Mouse (Mus musculus) v-Abl transformed pro-B cells (cell line): ENCODE measurements around the gene Cdpf1.

Experiments
- in situ Hi-C, 2 experiments: fragments of 400-800 bp; cut with MboI; formaldehyde crosslinking; loops; one replicate each; pipeline ENCODE4 v1.15.1; 2025; ENCODE audit not compliant: unreplicated experiment in 2 of 2

Cdpf1 gene

DNA sequence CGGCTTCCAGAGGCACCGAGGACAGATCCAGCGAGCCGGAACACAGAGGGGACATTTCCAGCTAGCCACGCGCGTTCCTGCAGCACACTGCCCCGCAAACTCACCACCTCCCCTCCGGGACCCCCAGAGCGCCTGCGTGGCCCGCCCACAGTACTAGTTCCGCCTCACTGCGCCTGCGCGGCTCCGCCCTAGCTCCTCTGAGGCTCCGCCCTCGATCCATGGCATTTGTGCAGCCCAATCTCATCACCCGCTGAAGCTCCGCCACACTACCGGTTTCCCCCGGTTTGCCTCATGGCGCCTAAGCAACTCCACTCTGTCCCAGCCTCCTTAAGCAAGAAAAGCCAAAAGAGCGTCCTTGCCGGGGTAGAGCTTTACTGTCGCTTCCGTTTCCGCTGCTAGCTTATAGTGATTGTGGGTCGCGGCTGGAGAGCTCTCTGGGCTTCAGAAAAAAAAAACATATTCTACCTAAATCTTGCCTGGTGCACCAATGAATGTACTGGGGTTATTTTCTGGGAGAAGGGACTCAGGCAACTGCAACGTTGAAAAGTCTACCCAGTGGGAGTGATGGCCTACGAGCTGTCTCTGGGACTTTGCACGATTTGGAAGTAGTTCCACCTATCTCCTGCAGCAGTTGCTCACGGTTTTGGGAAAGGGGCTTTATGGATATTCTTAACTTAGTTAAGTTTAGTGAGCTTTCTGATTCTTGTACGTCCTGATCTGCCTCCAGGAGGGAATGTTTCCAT is at the start of gene Cdpf1:
Gene Cdpf1 (minus strand): TSS at position 163 of the 743 bp plus-strand sequence.
- in situ Hi-C loops = no loop called here

DNA sequence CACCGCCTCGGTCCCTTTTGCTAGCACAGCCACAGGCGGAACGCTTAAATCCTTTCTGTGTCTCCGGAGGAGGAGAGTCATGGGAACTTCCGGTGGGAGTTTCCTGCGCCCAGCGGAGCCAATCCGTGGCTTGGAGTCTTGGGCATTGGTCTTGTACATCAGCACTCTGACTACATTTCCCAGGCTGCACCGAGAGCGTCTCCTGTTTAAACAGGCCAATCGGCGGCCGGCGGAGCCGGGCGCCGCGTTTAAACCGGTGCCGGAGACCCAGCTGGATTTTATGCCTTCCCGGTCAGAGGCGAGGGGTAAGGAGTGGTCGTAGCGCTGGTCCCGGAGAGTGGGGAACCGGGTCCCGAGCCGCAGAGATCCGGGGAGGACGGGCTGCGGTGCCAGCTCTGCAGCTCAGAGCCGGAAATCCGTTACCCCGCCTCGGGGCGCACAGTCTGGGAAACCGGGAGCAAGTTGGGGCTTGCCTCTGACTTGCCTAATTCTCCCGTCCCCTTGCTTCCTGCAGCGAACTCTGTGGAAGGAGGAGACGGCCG is 48.1 kb upstream of the Cdpf1 start, which contains the start of gene Gtse1:
Gene Gtse1 (plus strand): TSS at position 256 of the 542 bp plus-strand sequence.
- in situ Hi-C loops = loop anchor here (10.0 to 25.0 kb wide), 2 partner anchors 225 to 447 kb away; no protein-coding TSS in a partner anchor

DNA sequence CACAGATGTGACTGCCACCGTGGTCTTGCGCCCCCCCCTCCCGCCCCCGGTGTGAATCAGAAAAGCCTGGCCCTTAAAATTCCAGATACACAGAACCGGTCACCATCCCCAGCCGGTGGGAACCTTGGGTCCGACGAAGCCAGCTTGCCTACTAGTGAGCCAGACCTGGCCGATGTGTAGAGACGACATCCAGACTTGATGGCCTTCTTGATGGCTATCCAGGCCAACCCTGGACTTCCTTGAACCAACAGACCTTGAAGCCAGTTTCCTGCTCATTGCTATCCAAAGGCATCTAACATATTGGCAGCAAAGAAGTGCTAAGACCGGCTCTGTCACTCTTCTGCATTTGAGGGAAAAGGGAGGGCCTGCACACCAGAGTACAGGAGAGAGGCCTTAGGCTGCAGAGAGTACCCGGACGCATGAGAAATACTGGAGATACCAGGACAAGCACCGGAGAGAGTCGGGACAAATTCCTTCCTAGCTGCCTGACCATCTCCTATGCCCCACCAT is 47.5 kb upstream of the Cdpf1 start:
- in situ Hi-C loops = loop anchor here in 1 of 2 experiments (25.0 kb wide), 1 partner anchor 447 kb away; no protein-coding TSS in a partner anchor

DNA sequence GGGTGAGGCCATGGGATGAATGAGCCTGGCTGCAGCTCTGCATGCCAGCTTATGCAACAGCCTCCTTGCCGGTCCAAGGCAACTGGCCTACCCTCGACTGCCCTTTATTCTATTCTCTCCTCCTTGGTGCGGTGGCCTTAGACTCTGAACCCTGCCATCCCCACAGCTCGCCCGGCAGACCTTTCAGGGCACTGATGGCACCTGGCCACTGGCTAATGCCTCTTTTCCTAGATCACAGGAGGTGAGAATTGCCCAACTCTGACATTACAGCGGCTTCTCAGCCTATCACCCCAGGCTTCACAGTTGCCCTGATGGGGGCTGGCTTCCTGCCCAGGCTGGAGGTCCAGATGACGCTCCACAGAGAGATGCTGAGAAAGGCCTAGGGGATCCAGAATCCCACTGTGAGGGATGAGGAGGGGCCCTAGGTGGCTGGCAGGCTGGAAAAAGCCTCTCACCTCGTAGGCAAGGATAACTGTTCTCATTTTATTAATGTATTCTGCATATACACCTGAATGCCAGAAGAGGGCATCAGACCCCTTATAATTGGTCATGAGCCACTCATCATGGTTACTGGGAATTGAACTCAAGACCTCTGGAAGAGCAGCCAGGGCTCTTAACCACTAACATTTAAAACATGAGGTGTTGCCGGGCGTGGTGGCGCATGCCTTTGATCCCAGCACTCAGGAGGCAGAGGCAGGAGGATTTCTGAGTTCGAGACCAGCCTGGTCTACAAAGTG is 40.3 kb upstream of the Cdpf1 start:
- in situ Hi-C loops = loop anchor here in 1 of 2 experiments (25.0 kb wide), 1 partner anchor 440 kb away; no protein-coding TSS in a partner anchor

DNA sequence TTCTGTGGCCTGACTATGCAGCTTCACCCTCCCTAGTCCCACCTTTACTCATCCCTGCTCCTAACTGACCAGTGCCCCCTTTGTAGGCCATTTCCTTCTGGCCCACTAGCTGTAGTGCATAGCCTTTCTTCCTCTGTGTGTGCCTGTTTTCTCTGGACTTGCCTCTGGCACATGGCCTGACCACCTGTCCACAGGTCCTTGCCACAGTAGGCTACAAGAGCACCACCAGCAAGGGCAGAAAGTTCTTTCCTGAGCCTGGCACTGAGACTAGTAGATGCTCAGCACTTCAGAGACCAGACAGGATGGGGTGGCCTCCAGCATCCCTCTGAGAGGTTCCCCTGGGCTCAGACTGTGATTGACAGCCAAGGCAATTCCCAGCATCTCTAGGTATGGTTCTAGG is 33.6 kb upstream of the Cdpf1 start:
- in situ Hi-C loops = no loop called here

DNA sequence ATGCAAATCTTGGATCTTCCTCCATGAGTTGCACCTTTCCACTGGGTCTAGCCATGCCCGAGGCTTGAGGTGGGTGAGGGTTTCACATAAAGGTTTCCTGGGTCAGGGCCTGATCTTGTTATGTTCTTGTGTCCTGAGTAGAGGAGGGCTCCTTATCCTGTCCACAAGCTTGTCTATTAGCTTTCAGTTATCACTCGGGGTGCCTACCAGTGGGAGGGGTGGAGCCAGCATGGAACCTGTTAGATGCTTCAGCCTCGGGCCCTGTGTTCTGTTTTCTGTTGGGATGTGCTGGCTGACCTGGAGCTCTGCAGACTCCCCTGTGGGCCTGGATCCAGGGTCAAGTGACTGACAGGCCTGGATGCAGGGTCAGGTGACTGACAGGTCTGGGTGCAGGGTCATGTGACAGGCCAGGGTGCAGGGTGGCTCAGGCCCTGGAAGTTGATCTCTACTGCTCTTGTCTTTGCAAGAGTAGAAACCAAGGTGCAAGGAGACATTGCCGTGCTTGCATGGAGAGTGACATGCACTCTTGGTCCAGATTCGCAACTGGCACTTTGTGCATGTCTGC is 30.4 kb upstream of the Cdpf1 start:
- in situ Hi-C loops = no loop called here

DNA sequence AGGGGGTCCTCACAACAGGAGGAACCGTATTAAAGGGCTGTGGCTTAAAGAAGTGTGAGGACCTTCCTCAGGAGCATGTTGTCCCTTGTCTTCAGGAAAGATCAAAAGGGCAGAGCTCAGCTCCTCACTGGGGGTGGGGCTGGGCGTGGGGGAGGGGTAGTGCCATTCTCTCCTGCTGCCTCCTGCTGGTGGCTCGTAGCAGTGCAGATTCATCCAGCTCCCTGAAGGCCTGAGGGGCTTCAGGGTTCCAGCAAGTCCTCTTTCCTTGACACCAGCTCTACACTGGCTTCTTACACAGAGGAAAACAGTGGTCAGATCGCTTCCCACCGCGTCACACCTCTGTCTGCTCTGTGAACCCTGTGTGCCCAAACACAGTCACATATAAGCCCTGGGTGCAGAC is 29.5 kb upstream of the Cdpf1 start:
- in situ Hi-C loops = no loop called here

DNA sequence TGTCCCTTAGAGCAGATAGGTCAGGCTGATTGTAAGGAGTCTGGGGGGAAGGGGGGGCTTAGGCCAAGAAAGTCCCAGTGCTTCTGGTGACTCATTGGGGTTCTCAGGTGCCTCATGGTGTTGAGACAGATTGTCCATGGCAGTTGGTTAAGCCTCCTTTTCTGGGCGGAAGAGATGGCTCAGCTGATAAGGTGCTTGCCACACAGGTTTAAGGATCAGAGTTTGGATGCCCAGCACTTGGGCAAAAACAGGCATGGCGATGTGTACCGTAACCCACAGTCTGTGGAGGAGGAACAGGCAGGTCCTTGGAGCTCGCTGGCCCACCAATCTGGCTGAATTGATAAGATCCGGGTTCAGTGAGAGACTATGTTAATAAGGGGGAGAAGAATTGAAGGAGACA is 25.4 kb upstream of the Cdpf1 start:
- in situ Hi-C loops = no loop called here

DNA sequence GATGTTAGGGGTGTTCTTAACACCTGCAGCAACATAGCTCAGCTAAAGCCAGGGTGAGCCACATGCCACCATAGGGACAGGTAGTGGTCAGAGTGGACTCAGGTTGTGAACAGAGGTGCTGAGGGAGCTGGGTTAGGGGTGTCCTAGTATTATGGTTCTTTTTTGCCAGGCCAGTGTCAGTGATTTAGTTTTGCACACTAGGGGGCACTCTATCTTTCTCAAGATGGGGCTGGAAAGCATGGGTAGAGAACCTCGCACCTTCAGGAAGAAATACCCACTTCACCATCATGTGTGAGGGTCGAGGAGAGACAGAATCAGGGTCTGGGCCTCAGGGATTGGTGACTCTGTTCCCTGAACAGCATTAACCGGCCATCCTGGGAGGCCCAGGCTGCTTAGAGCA is 23.8 kb upstream of the Cdpf1 start:
- in situ Hi-C loops = no loop called here

DNA sequence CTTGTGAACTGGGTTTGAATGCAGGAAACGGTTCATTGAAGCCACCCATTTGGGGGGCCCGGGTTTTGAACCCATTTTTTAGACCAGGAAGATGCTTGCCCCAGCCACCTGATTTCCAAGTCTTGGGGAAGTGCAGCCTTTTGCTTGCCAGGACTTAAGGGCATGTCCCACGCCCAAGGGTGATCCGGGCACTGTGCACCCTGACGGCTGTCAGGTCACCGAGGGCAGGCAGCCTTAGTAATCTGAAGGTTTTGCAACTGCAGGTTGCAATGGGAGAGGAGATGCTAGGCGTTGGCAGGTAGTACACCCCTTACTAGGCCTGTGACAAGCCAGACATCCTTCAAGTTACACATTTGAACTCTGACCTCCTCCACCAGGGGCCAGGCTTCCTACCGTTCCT is 21.1 kb upstream of the Cdpf1 start:
- in situ Hi-C loops = loop anchor here in 1 of 2 experiments (5.0 kb wide), 1 partner anchor 45 kb away; the partner anchor contains the start of gene Trmu

DNA sequence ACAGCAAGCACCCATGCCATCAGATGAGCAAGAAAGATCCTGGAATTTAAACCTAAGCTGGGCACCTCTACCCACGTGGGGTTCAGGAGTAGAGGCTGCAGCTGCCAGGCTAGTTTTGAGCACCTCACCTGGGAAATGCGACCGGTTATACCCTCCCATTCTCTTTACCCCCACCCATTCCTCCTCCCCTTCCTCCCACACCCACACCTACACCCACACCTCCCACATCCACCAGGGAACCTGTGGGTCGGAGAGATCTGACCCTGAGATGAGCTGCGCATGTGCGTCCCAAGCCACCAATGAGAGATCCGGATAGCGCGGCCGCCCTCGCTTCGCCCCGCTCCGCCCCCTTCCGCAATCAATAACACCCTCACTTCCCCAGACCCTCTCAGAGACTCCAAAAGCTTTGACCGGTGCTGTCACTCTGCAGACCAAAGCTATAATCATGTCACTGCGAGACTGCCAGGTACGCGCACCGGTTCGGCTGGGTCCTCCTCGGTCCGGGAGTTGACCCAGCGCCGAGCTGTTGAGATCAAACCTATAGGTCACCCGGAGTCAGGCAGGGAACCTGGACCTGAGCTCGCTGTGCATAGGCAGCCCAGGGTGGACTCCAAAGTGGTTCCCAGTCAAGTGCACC is 20.6 kb upstream of the Cdpf1 start, which contains the start of gene Ttc38:
Gene Ttc38 (plus strand): TSS at position 353 of the 637 bp plus-strand sequence.
- in situ Hi-C loops = loop anchor here in 1 of 2 experiments (5.0 kb wide), 1 partner anchor 45 kb away; the partner anchor contains the start of gene Trmu

DNA sequence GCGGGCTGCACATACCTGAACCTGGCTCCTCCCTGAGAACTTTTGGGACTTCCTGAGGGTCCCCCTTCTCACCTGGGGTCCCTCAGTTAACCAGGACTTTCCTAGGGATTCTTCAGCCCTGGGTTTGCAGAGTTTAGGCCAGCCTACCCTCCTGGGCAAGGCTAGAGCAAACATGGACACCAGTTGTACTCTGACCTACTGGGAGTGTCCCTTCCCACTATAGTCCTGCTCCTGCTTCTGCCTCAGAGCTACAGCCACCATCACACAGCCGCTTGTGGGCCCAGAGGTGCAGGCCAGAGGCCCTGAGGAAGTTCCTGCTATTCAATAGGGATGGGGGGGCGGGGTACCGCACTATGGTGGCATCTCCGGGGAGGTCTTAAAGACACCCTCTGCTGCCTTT is 18.0 kb upstream of the Cdpf1 start:
- in situ Hi-C loops = no loop called here

DNA sequence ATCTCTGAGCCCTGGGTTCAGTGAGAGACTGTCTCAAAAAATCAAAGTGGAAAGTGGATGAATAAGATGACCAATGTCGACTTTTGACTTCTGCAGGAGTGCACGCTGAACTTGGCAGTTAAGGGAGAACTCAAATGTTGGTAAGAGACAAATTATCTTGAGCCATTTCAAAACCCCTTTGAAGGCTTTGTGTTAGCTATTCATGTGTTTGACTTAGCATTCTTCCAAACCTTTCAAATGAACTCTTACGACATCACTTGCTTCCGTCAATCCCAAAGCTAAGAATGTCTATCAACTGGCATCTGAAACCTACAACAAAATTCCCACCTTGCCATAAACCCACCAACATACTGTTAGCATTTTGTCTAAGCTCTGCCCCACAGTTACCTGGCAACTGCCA is 16.6 kb upstream of the Cdpf1 start:
- in situ Hi-C loops = no loop called here

DNA sequence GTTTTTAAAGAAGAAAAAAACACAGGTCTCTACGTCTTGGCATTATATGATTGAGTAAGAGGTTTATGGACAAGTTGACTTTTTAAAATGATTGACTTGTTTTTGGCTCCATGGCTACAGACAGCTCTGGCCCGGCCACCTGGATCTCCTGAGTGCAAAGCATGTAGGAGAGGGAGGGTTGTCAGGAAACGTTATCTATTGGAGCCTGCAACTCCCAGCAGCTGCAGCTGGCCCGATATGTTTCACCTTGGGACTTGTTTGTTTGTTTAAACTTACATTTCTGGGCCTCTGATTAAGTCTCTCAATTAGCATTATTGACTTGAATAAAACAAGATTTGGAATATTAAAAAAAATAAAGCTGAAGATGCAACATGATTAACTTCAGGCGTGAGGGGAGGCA is 15.2 kb upstream of the Cdpf1 start:
- in situ Hi-C loops = no loop called here

DNA sequence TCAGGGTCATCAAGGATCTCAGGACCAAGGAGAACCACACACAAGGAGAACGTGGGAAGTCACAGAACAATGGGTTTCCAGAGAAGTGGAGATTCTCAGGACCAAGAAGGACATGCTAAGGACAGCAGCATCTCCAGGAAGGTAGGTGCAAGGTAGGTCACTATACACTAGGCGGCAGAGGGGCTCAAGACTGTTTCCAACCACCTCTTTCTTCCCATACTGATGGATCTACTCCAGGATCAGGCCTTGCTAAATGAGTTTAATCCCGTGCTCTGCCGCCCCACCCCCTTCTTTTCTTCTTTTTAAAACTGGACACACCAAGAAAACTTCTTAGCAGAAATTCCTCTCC is 10.5 kb upstream of the Cdpf1 start:
- in situ Hi-C loops = no loop called here

DNA sequence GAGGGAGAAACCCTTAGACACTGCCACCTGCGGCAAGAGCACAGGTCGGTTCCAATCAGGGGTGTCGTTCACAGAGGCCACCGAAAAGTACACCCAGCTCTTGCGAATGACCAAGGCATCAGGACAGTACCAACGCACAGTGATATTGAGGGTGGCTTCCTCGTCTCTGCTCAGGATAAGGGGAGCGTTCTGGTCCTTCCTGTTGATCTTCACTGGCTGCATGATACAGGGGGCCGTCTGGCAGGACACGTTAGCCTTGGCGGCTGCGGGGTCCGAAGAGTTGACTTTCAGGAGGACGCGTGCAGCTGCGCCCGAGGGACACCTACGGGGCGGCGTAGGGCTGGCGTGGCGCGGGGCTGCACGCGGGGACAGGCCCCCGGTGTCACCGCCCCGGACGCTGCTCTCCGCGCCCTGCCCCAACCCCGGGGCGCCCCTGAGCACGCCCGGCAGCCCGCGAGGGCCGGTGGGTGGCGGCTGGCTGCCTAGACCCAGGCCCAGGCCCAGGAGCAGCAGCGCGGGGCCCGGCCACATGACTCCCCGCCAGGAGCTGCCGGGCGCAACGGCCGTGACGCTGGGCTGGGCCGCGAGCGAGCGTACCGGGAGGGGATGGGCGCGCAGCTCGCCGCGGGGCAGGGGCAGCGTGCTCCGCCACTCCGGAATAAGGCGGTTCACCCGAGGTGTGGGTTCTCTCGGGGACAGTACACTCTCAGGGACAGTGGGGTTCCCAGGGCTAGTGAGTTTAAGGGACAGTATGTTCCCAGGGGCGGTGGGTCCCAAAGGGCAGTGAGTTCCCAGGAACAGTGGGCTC is 9.9 kb upstream of the Cdpf1 start, which contains the start of gene Pkdrej:
Gene Pkdrej (minus strand): TSS at position 532 of the 808 bp plus-strand sequence.
- in situ Hi-C loops = no loop called here

DNA sequence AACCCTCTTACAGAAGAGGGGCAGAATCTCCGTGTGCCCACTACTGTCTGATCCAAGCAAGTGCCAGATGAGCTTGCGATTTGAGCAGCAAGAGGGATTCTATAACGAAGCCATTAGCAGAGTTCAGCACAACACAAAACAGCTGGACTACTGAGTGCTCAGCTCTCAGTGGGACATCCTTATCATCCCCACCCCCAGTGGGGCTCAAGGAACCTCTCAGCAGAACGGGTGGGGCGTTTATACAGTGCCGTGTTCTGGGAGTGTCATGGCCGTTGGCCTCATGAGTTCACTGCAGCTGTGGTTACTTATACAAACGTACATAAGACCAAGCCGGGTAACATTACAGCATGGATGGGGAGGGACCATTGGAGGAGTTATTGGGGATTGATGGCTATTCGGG is 1.9 kb upstream of the Cdpf1 start:
- in situ Hi-C loops = no loop called here

DNA sequence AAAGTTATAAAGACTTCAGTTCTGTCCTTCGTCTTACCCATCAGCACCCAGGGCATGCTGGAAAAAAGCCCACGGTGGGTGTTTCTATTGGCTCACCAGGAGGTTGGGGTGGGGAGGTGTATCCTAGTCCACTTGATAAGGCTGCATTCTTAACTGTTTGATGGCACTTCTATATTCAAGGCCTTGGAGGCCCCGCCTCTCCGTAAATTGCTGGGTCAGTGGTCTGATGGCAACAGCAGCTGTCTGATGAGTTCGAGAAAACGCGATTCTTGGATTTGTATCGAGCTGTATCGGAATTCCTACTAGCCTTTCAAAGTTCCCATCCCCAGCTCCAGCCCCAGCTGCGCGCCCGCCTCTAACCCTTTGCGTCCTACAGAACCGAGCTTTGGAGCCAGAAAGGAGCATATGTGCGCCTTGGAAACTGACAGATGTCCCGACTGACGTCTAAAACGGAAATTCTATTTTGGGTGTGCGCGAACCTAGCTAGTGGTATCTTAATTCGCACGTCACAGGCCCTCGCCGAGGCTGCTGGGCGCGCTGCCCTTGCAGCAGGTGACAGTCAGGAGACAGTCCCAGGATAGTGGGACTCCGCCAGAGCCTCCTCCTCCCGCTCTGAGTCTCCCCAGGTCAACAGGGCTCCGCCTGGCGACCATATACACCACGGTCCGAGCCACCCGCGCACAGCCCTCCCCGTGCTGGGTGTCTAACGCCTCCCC is 533 bp downstream of the Cdpf1 start:
- in situ Hi-C loops = no loop called here

DNA sequence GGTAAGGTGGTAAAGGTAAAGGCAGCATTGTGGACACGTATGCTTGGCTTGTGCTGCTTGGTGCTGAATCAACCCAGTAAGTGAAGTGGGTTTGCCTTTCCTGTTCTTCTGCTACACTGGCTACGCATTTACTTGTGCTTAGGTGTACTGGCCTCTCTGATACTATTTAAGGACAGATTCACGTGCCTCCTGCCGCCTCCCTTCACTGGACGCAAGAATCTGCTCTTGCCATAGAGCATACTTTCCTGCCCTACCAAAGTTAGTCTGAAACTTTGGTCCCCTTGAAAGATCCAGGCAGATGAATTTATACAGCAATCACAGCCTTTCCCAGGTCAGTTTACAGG is 1.1 kb downstream of the Cdpf1 start:
- in situ Hi-C loops = no loop called here
